Mouse (Mus musculus): ENCODE results near the gene Phactr4.

GRCm38 (mm10) chr4:132329835-132330354 is 92.4 kb downstream of the Phactr4 start:
- TF ChIP-seq CTCF (conservative IDR thresholded peaks at IDR 0.05; ENCODE audit: low read length) = no peak
- TF ChIP-seq NANOG (IDR thresholded peaks at IDR 0.05; ENCODE audit: borderline replicate concordance, low read length) = no peak
